9 mouse cellular contexts compared by ENCODE assay signal in the genomic region with DNA sequence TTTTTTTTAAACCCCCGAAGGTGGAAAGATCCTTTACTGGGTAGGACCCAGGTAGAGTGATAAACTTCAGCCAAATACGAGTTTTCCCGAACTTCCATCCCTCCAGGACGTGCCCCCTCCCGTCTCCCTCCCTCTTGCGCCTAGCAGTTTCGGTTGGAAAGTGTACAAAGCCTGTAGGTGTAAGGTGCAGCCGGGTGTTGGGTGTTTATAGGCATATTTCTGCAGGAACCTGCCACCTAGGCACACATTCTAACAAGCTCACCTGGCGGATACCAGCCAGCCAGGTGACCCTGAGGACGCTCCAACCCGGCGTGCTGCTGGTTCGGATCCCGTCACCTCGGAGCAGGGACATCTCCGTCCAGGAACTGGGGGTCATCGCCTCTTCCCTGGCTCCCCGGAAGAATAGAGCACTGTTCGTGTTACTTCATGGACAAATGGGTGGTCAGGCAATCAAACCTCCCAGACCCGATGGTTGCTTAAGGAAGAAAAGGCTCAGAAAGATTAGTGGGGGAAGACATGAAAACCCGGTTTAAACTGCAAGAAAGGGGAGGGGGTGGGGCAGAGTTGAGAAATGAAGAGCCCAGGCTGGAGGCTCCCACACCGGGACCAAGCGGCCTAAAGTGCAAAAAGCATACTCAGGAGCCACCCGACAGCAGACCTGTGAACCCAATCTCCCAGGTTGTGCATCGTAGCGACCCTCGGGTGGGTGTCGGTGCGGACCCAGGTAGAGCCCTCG. TPM values are rescaled to one million over a fixed set of nuclear protein-coding genes. Genes with fewer than 3 reads are reported as not detected.
DNase-seq lines count a peak whose midpoint lies in the region; ATAC-seq and TF ChIP-seq lines count a peak whose summit lies in the region.
"Had no signal": no experiment of that assay in that cellular context is flagged by ENCODE, and none has a peak within 500 bp of the region (broad histone marks: within the 10 kb centered on the region; RNA-seq: fewer than 3 reads in every experiment).

No protein-coding gene starts in this region.

- in situ Hi-C loops in ES-E14 (cut with MboI; ENCODE audit: low sequenced_read_pairs in 2 of 2, unreplicated experiment in 2 of 2), result loop anchor here in 1 of 2 experiments (25.0 kb wide), 1 partner anchor 517 kb away; a partner anchor contains a TSS

- no peak overlapping the region for H3K27ac ChIP-seq in ES-E14 (ENCODE audit: insufficient read depth, low read depth, low read length, poor library complexity, severe bottlenecking)
- peak overlapping the region; percentile 98 for H3K27ac ChIP-seq in limb, embryonic 12.5 days
- peak overlapping the region; percentile 62; the same call in 1 of the 2 replicates for H3K27ac ChIP-seq in neural tube, embryonic 13.5 days (replicated peaks)

- under 1% methylated on average over 30 of the region's 30 CpGs for WGBS in limb, embryonic 12.5 days
- under 1% methylated on average over 30 of the region's 30 CpGs for WGBS in neural tube, embryonic 13.5 days

- peak overlapping the region; percentile 52 to 60 for H3K4me3 ChIP-seq in ES-E14 (ENCODE audit: insufficient read depth in 1 of 2, low read depth in 1 of 2, low read length in 2 of 2, poor library complexity in 1 of 2, severe bottlenecking in 1 of 2)
- peak overlapping the region; percentile 88 for H3K4me3 ChIP-seq in limb, embryonic 12.5 days (replicated peaks)
- peak overlapping the region; percentile 52 for H3K4me3 ChIP-seq in neural tube, embryonic 13.5 days

- no peaks in the 10 kb centered on the region for H3K27me3 ChIP-seq in limb, embryonic 12.5 days
- peaks cover 74% of the 10 kb centered on the region for H3K27me3 ChIP-seq in neural tube, embryonic 13.5 days

- no peak overlapping the region for H3K9ac ChIP-seq in ES-E14 (ENCODE audit: insufficient read depth, low read depth, low read length, poor library complexity, severe bottlenecking)
- peak overlapping the region; percentile 65 for H3K9ac ChIP-seq in limb, embryonic 12.5 days (replicated peaks)
- peak overlapping the region; percentile 47; the same call in 1 of the 2 replicates for H3K9ac ChIP-seq in neural tube, embryonic 13.5 days

- H3K9me3 ChIP-seq in ES-E14 (ENCODE audit: control insufficient read depth, insufficient read depth, low read depth, low read length), result no peaks in the 10 kb centered on the region
- H3K9me3 ChIP-seq in limb, embryonic 12.5 days, result no peaks in the 10 kb centered on the region
- H3K9me3 ChIP-seq in neural tube, embryonic 13.5 days, result no peaks in the 10 kb centered on the region

- peak; percentile 27 for DNase-seq in gastrocnemius, postnatal 25 days
- DNase-seq in gastrocnemius, postnatal 4 days (ENCODE audit: low spot score in 2 of 2), result no peak
- DNase-seq in ES-E14 (ENCODE audit: low read depth, low spot score), result peak; percentile 34
- DNase-seq in forelimb bud, embryonic 11.5 days (ENCODE audit: low read depth, low spot score), result peak; percentile 26
- no peak for DNase-seq in right cerebral cortex, adult 18-20 months
- no peak for DNase-seq in spleen, postnatal 14 days (ENCODE audit: low spot score in 2 of 2)

- H3K4me2 ChIP-seq in limb, embryonic 12.5 days, result peak overlapping the region; percentile 86
- peak overlapping the region; percentile 85 for H3K4me2 ChIP-seq in neural tube, embryonic 13.5 days

- peaks cover 0 to 11% of the 10 kb centered on the region in 2 experiments; a peak in 1 of 4 replicates for H3K4me1 ChIP-seq in ES-E14 (ENCODE audit: control insufficient read depth in 2 of 2, insufficient read depth in 2 of 2, low read length in 2 of 2, poor library complexity in 1 of 2)
- H3K4me1 ChIP-seq in limb, embryonic 12.5 days (replicated peaks), result peaks cover 38% of the 10 kb centered on the region
- peaks cover 65% of the 10 kb centered on the region for H3K4me1 ChIP-seq in neural tube, embryonic 13.5 days (replicated peaks)

- no peaks in the 10 kb centered on the region for H3K36me3 ChIP-seq in ES-E14 (ENCODE audit: control insufficient read depth, insufficient read depth, low read length, poor library complexity, severe bottlenecking)
- no peaks in the 10 kb centered on the region for H3K36me3 ChIP-seq in limb, embryonic 12.5 days
- no peaks in the 10 kb centered on the region for H3K36me3 ChIP-seq in neural tube, embryonic 13.5 days

- ATAC-seq in limb, embryonic 12.5 days (ENCODE audit: insufficient number of reproducible peaks, insufficient read depth, low FRiP score, low TSS enrichment, low read depth), result no peak
- ATAC-seq in neural tube, embryonic 13.5 days (ENCODE audit: low read depth), result no peak
- ATAC-seq: Patski had no signal

TF ChIP-seq in ES-E14, 5 proteins besides CTCF, POLR2A, EP300 and RAD21:
- no peak for TF ChIP-seq MAFK (IDR thresholded peaks at IDR 0.05; ENCODE audit: insufficient read depth, low read depth, low read length)

RNA-seq across cellular contexts. Expression of a gene that starts 2.1 kb away (rescaled TPM):
- total RNA-seq in gastrocnemius, postnatal 25 days (2021), result 10 to 100 TPM; 17.1 to 35.7 TPM
- total RNA-seq in gastrocnemius, postnatal 4 days (2021), result 10 to 100 TPM; 80.7 to 85.3 TPM
- total RNA-seq in ES-E14 (2012; rRNA removed), result 8.0 and 10.1 TPM in 2 replicates
- 1,264 and 1,267 TPM in 2 replicates for polyA plus RNA-seq in limb, embryonic 12.5 days (2016; fragmentation: Nextera tagmentation; extraction: Ambion mirVana)
- 158 and 242 TPM in 2 replicates for polyA plus RNA-seq in neural tube, embryonic 13.5 days (2015; fragmentation: Nextera tagmentation; extraction: Ambion mirVana)

RNA-seq across cellular contexts. Expression of a gene that starts 44.8 kb away (rescaled TPM):
- total RNA-seq in gastrocnemius, postnatal 25 days (2021), result 10 to 100 TPM; 40.9 to 48.8 TPM
- total RNA-seq in gastrocnemius, postnatal 4 days (2021), result 10 to 100 TPM; 10.4 to 10.9 TPM
- total RNA-seq in ES-E14 (2012; rRNA removed), result 19.7 and 22.9 TPM in 2 replicates
- 3.7 and 5.0 TPM in 2 replicates for polyA plus RNA-seq in limb, embryonic 12.5 days (2016; fragmentation: Nextera tagmentation; extraction: Ambion mirVana)
- polyA plus RNA-seq in neural tube, embryonic 13.5 days (2015; fragmentation: Nextera tagmentation; extraction: Ambion mirVana), result 6.2 and 7.1 TPM in 2 replicates

Comparison
In these comparisons a context has a peak if more than half of its experiments do, and no peak if none do; other contexts are left out.
1. DNase-seq: peak in gastrocnemius, postnatal 25 days (single experiment), ES-E14 (single experiment) and forelimb bud, embryonic 11.5 days (single experiment); none in gastrocnemius, postnatal 4 days (0 of 2), right cerebral cortex, adult 18-20 months (single experiment) and spleen, postnatal 14 days (0 of 2).
2. Peak in every context shown above with its lines, with median percentiles within 50 percentile points of each other: H3K4me3 ChIP-seq.